Mouse (Mus musculus): Measurements from ENCODE around the gene Smyd4.

Smyd4 gene

GRCm38 (mm10) chr11:75348199-75348889 lies at the start of gene Smyd4, which contains the start of gene Rpa1:
Gene Smyd4, plus strand, starts transcription at chr11:75348433.
Gene Rpa1, minus strand, starts transcription at chr11:75348324.
- peak; percentile 96 to 98 for DNase-seq

GRCm38 (mm10) chr11:75298491-75298890 lies 49.7 kb upstream of the Smyd4 start:
- DNase-seq, result no peak

GRCm38 (mm10) chr11:75299786-75300185 lies 48.4 kb upstream of the Smyd4 start:
- peak; percentile 25 to 33 for DNase-seq

- no peak for DNase-seq
Measured at GRCm38 (mm10) chr11:75300954-75301353, 47.3 kb upstream of the Smyd4 start.

GRCm38 (mm10) chr11:75304797-75305196 lies 43.4 kb upstream of the Smyd4 start:
- DNase-seq, result no peak

- DNase-seq, result no peak
Measured at GRCm38 (mm10) chr11:75308650-75309049, 39.6 kb upstream of the Smyd4 start.

- no peak for DNase-seq
Measured at GRCm38 (mm10) chr11:75310813-75311212, 37.4 kb upstream of the Smyd4 start.

GRCm38 (mm10) chr11:75311751-75312150 lies 36.5 kb upstream of the Smyd4 start:
- DNase-seq, result no peak

GRCm38 (mm10) chr11:75313834-75314233 lies 34.4 kb upstream of the Smyd4 start:
- no peak for DNase-seq

- DNase-seq, result no peak
Measured at GRCm38 (mm10) chr11:75318351-75319221, 29.6 kb upstream of the Smyd4 start.

GRCm38 (mm10) chr11:75319246-75319645 lies 29.0 kb upstream of the Smyd4 start:
- DNase-seq, result no peak

- no peak for DNase-seq
Measured at GRCm38 (mm10) chr11:75323326-75323737, 24.9 kb upstream of the Smyd4 start.

- no peak for DNase-seq
Measured at GRCm38 (mm10) chr11:75324433-75324832, 23.8 kb upstream of the Smyd4 start.

GRCm38 (mm10) chr11:75325116-75325968 lies 22.9 kb upstream of the Smyd4 start:
- DNase-seq, result no peak

GRCm38 (mm10) chr11:75325969-75326311 lies 22.3 kb upstream of the Smyd4 start:
- no peak for DNase-seq

GRCm38 (mm10) chr11:75336676-75337075 lies 11.6 kb upstream of the Smyd4 start:
- DNase-seq, result no peak

GRCm38 (mm10) chr11:75337246-75337645 lies 11.0 kb upstream of the Smyd4 start:
- DNase-seq, result no peak

- DNase-seq, result no peak
Measured at GRCm38 (mm10) chr11:75340076-75340475, 8.2 kb upstream of the Smyd4 start.

- DNase-seq, result peak; percentile 10 to 31
Measured at GRCm38 (mm10) chr11:75340698-75341345, 7.4 kb upstream of the Smyd4 start.

GRCm38 (mm10) chr11:75343096-75343495 lies 5.1 kb upstream of the Smyd4 start:
- DNase-seq, result no peak

GRCm38 (mm10) chr11:75344163-75344562 lies 4.1 kb upstream of the Smyd4 start:
- DNase-seq, result no peak

- DNase-seq, result no peak
Measured at GRCm38 (mm10) chr11:75344716-75345115, 3.5 kb upstream of the Smyd4 start.

Data from cerebellum, postnatal 10 days (tissue).